Mouse (Mus musculus) liver, adult 2 months (tissue): Measurements from ENCODE around the gene Foxb1.

Experiments used
- CTCF ChIP-seq: fragments of 200-500 bp; IDR thresholded peaks from 2 replicates; pipeline ENCODE4 v1.5.1; 2011; ENCODE audit warnings: low read depth, low read length, control low read depth
- POLR2A ChIP-seq: fragments of 200-500 bp; IDR thresholded peaks from 2 replicates; pipeline ENCODE4 v1.6.1; 2011; ENCODE audit warnings: low read length, control low read depth; ENCODE audit not compliant: insufficient read depth; ENCODE audit errors: extremely low read depth

GRCm38 (mm10) chr9:69757254-69757653 lies 3.5 kb downstream of the Foxb1 start:
- TF ChIP-seq POLR2A (no peak), CTCF (no peak)
